Mouse (Mus musculus) forebrain, embryonic 14.5 days (tissue): ENCODE data around the gene Cotl1. TPM values are rescaled to one million over a fixed set of nuclear protein-coding genes. Genes with fewer than 3 reads are reported as not detected.
"Not testable (repeated sequence)": the region's sequence is repeated elsewhere in the genome, so short reads cannot be mapped to it uniquely, and the experiment has no call there.

Experiments used
- ATAC-seq: fragments of 200-750 bp; cut with Nextera tagmentation; 2 replicates; pipeline ENCODE4 v1.8.0; 2017; ENCODE audit warnings: mild to moderate bottlenecking, moderate library complexity
- DNase-seq: peaks from one replicate; pipeline ENCODE4 v3.0.0-alpha.2; 2015; ENCODE audit warnings: low spot score
- H3K27ac ChIP-seq: fragments of 300-500 bp; sonication (generic); 2 replicates; pipeline ENCODE4 v1.5.1; 2014; ENCODE audit warnings: low read depth, mild to moderate bottlenecking, control low read depth, low read length, moderate library complexity
- H3K27me3 ChIP-seq: fragments of 300-500 bp; sonication (generic); replicated peaks from 2 replicates; pipeline ENCODE4 v1.6.1; 2014; ENCODE audit warnings: low read length, control low read depth, mixed read lengths; ENCODE audit not compliant: control insufficient read depth, insufficient read depth
- H3K36me3 ChIP-seq: fragments of 300-500 bp; sonication (generic); 2 replicates; pipeline ENCODE4 v1.6.1; 2014; ENCODE audit warnings: low read length, control low read depth; ENCODE audit not compliant: control insufficient read depth, insufficient read depth
- H3K4me1 ChIP-seq: fragments of 300-500 bp; sonication (generic); 2 replicates; pipeline ENCODE4 v1.6.1; 2014; ENCODE audit warnings: antibody characterized with exemption, low read length, control low read depth; ENCODE audit not compliant: control insufficient read depth, insufficient read depth
- H3K4me2 ChIP-seq: fragments of 300-500 bp; sonication (generic); 2 replicates; pipeline ENCODE4 v1.6.1; 2014; ENCODE audit warnings: mild to moderate bottlenecking, control low read depth, low read length
- H3K4me3 ChIP-seq: fragments of 300-500 bp; sonication (generic); 2 replicates; pipeline ENCODE4 v1.5.1; 2014; ENCODE audit warnings: low read depth, low read length, control low read depth
- H3K9ac ChIP-seq: fragments of 300-500 bp; sonication (generic); 2 replicates; pipeline ENCODE4 v1.6.1; 2014; ENCODE audit warnings: mild to moderate bottlenecking, low read length, control low read depth, moderate library complexity
- H3K9me3 ChIP-seq: fragments of 300-500 bp; sonication (generic); replicated peaks from 2 replicates; pipeline ENCODE4 v1.6.1; 2016; ENCODE audit warnings: low read length, control low read depth, mixed read lengths; ENCODE audit not compliant: control insufficient read depth
- WGBS: fragments of 180-500 bp; shearing (Covaris S2); extraction: QIAGEN DNeasy Blood & Tissue Kit; methylation state at CpG from one replicate; pipeline ENCODE4 v1.1.7; 2014; 5-methylcytosine and 5-hydroxymethylcytosine counted together
- polyA plus RNA-seq: library from polyadenylated mRNA; unstranded; fragments of >200 nt; fragmentation: Nextera tagmentation; extraction: Ambion mirVana; gene quantifications from 2 replicates; pipeline ENCODE4 v1.2.1, GENCODE M21; 2014

Gene Cotl1
- polyA plus RNA-seq, 1 experiment from 2014 or later = 403 TPM

DNA sequence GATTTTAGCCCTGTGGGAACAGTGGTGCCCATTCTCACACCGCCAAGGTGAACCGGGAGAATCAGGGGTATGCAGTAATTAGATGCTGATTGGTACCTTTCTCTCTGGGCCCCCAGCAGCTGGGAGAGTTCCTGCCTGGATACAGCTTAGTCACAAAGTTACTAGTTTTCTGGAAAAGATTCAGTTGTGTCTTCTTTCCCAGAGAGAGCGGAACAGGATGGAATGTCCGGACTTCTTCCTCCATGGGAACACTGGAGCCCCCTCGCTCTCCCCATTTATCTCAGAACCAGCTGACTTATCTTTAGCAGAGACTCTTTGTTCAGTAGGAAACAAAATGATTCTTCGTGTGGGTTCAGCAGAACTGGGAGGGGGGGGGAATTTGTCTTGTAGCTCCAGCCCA lies 22.4 kb upstream of the Cotl1 start:
- H3K27me3 ChIP-seq = no peaks in the 10 kb centered on the region
- peak overlapping the region; percentile 72 for H3K4me3 ChIP-seq
- no peak for DNase-seq
- no peaks in the 10 kb centered on the region for H3K9me3 ChIP-seq
- peak overlapping the region; percentile 80 for H3K9ac ChIP-seq
- H3K27ac ChIP-seq = no peak overlapping the region
- WGBS = 12% methylated on average over 6 of the region's 6 CpGs
- ATAC-seq = no peak
- peak overlapping the region; percentile 87 for H3K4me2 ChIP-seq
- no peaks in the 10 kb centered on the region for H3K36me3 ChIP-seq
- peaks cover 5% of the 10 kb centered on the region; the same call in 1 of the 2 replicates for H3K4me1 ChIP-seq

- Histone ChIP-seq H3K36me3 (no peaks in the 10 kb centered on the region), H3K9ac (peak overlapping the region; percentile 80), H3K4me3 (peak overlapping the region; percentile 72), H3K27ac (no peak overlapping the region), H3K4me2 (peak overlapping the region; percentile 87), H3K27me3 (no peaks in the 10 kb centered on the region), H3K4me1 (peaks cover 5% of the 10 kb centered on the region; the same call in 1 of the 2 replicates), H3K9me3 (no peaks in the 10 kb centered on the region)
- DNase-seq = no peak
- no peak for ATAC-seq
- WGBS = 1% methylated on average over 18 of the region's 19 CpGs
Observed at GRCm38 (mm10) chr8:119862390-119862734, 22.0 kb upstream of the Cotl1 start.

GRCm38 (mm10) chr8:119861706-119862389 lies 21.5 kb upstream of the Cotl1 start, which contains the start of gene Klhl36:
Gene Klhl36 (plus strand): TSS chr8:119862266.
- peak within 1 kb of the TSS; percentile 80 for H3K9ac ChIP-seq
- H3K9me3 ChIP-seq = no peaks in the 10 kb centered on the region
- peak within 1 kb of the TSS; percentile 72 for H3K4me3 ChIP-seq
- peak within 1 kb of the TSS; percentile 87 for H3K4me2 ChIP-seq
- under 1% methylated on average over 35 of the region's 35 CpGs for WGBS
- DNase-seq = peak; percentile 94
- H3K27ac ChIP-seq = no peak within 1 kb of the TSS
- H3K36me3 ChIP-seq = no peaks in the 10 kb centered on the region
- H3K27me3 ChIP-seq = no peaks in the 10 kb centered on the region
- H3K4me1 ChIP-seq = peaks cover 5% of the 10 kb centered on the region; the same call in 1 of the 2 replicates
- ATAC-seq = peak; percentile 97

- Histone ChIP-seq H3K4me1 (peaks cover 3% of the 10 kb centered on the region; the same call in 1 of the 2 replicates), H3K4me2 (no peak overlapping the region), H3K4me3 (no peak overlapping the region), H3K27me3 (no peaks in the 10 kb centered on the region), H3K9me3 (no peaks in the 10 kb centered on the region), H3K36me3 (no peaks in the 10 kb centered on the region), H3K9ac (no peak overlapping the region), H3K27ac (no peak overlapping the region)
- no peak for DNase-seq
- 76% methylated on average over 6 of the region's 6 CpGs for WGBS
- ATAC-seq = no peak
Observed at GRCm38 (mm10) chr8:119857767-119858166, 17.4 kb upstream of the Cotl1 start.

- Histone ChIP-seq H3K9ac (no peak overlapping the region), H3K27me3 (no peaks in the 10 kb centered on the region)
- ATAC-seq = no peak
Observed at GRCm38 (mm10) chr8:119855656-119856055, 15.3 kb upstream of the Cotl1 start.

GRCm38 (mm10) chr8:119854035-119854434 lies 13.7 kb upstream of the Cotl1 start:
- no peak for ATAC-seq
- Histone ChIP-seq H3K9me3 (no peaks in the 10 kb centered on the region), H3K9ac (no peak overlapping the region), H3K27me3 (no peaks in the 10 kb centered on the region), H3K36me3 (no peaks in the 10 kb centered on the region), H3K27ac (no peak overlapping the region), H3K4me2 (no peak overlapping the region), H3K4me1 (no peaks in the 10 kb centered on the region), H3K4me3 (no peak overlapping the region)
- WGBS = 24% methylated on average over 5 of the region's 5 CpGs
- no peak for DNase-seq

More at GRCm38 (mm10) chr8:119855656-119856055, 15.3 kb upstream of the Cotl1 start:
- Histone ChIP-seq H3K4me2 (no peak overlapping the region), H3K9me3 (no peaks in the 10 kb centered on the region), H3K4me3 (no peak overlapping the region), H3K27ac (no peak overlapping the region), H3K4me1 (no peaks in the 10 kb centered on the region), H3K36me3 (no peaks in the 10 kb centered on the region)
- WGBS = 88% methylated on average over 5 of the region's 5 CpGs
- no peak for DNase-seq

GRCm38 (mm10) chr8:119853521-119853920 lies 13.2 kb upstream of the Cotl1 start:
- Histone ChIP-seq H3K36me3 (no peaks in the 10 kb centered on the region), H3K4me2 (no peak overlapping the region), H3K27ac (no peak overlapping the region), H3K4me1 (no peaks in the 10 kb centered on the region), H3K9ac (no peak overlapping the region), H3K27me3 (no peaks in the 10 kb centered on the region), H3K9me3 (no peaks in the 10 kb centered on the region), H3K4me3 (no peak overlapping the region)
- DNase-seq (no peak), ATAC-seq (no peak)
- WGBS = 45% methylated on average over 8 of the region's 8 CpGs

GRCm38 (mm10) chr8:119847232-119847922 lies 7.0 kb upstream of the Cotl1 start:
- 86% methylated on average over 16 of the region's 16 CpGs for WGBS
- no peak for DNase-seq
- Histone ChIP-seq H3K4me2 (no peak overlapping the region), H3K9me3 (no peaks in the 10 kb centered on the region), H3K27me3 (no peaks in the 10 kb centered on the region), H3K4me1 (no peaks in the 10 kb centered on the region), H3K9ac (no peak overlapping the region), H3K27ac (no peak overlapping the region), H3K4me3 (no peak overlapping the region), H3K36me3 (no peaks in the 10 kb centered on the region)
- no peak for ATAC-seq

- WGBS = 80% methylated on average over 7 of the region's 7 CpGs
- not testable (repeated sequence) for H3K4me1 ChIP-seq, H3K9ac ChIP-seq, H3K9me3 ChIP-seq, H3K27ac ChIP-seq, DNase-seq, H3K36me3 ChIP-seq, H3K4me3 ChIP-seq, ATAC-seq, H3K4me2 ChIP-seq, H3K27me3 ChIP-seq
Observed at GRCm38 (mm10) chr8:119845741-119846140, 5.4 kb upstream of the Cotl1 start.
